Mouse (Mus musculus): Measurements from ENCODE around the gene Rsg1. TPM values are rescaled to one million over a fixed set of nuclear protein-coding genes. Genes with fewer than 3 reads are reported as not detected.
A peak's percentile ranks its signal among the peaks of the same experiment; 100 is the strongest.

The Rsg1 gene
- polyA plus RNA-seq, 1 experiment from 2014 or later, result 5.5 TPM

DNA sequence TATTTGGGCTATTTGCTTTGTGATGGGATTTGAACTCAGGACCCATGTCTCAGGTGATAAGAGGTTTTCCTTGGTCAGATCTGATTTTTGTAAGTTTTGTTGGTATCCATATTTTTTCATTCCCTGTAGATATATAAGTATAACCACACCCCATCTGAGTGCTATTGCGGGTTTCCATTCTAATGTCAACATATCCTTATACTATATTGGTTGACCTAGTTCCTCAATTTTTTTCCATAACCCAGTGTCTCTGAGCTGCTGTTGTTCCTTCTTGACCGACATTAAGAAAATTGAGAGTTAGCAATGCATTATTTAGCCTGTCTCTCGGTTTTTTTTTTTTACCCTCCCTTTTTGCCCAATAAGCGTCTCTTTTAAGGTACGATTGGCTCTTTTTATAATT lies 9.0 kb downstream of the Rsg1 start:
- Histone ChIP-seq H3K36me3 (ENCODE audit: control insufficient read depth, insufficient read depth, low read length) (0 out of 2 replicates have a peak, but pooled peaks cover 4% of the 10 kb centered on the region), H3K4me1 (ENCODE audit: control insufficient read depth, insufficient read depth, low read length) (no peaks in the 10 kb centered on the region), H3K4me2 (ENCODE audit: low read depth, low read length) (no peak overlapping the region), H3K4me3 (replicated peaks; ENCODE audit: low read length) (no peak overlapping the region), H3K9me3 (replicated peaks; ENCODE audit: control insufficient read depth, low read length) (no peaks in the 10 kb centered on the region), H3K27ac (ENCODE audit: low read length) (no peak overlapping the region), H3K9ac (ENCODE audit: low read length) (no peak overlapping the region), H3K27me3 (ENCODE audit: control insufficient read depth, insufficient read depth, low read length) (no peaks in the 10 kb centered on the region)
- no peak for ATAC-seq (ENCODE audit: insufficient read depth, low FRiP score)
- WGBS, result 90% methylated on average over 5 of the region's 5 CpGs

DNA sequence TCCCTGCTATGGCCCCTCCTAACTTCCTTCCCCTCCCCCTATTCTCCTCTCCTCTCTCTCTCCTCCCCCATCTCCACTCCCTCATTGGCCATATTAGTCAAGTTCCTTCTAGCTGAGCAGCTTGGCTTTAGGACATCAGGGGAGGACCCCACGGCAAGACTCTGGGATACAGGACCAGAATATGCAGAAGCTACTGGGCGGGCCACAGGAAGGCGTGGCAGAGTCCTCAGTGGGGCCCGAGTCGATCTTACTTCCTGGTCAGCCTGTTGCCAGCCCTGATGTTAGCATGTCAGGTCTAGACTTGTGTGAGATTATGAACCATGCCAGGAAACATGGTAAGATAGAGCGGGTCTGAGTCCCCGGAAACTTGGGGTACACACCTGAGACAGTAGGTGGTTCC lies 14.9 kb downstream of the Rsg1 start:
- no peaks in the 10 kb centered on the region for H3K36me3 ChIP-seq (ENCODE audit: control insufficient read depth, insufficient read depth, low read length)
- 65% methylated on average over 7 of the region's 7 CpGs for WGBS
- H3K4me1 ChIP-seq (ENCODE audit: control insufficient read depth, insufficient read depth, low read length), result no peaks in the 10 kb centered on the region
- no peak overlapping the region for H3K4me2 ChIP-seq (ENCODE audit: low read depth, low read length)
- H3K27me3 ChIP-seq (ENCODE audit: control insufficient read depth, insufficient read depth, low read length), result no peaks in the 10 kb centered on the region
- no peak overlapping the region for H3K27ac ChIP-seq (ENCODE audit: low read length)
- H3K4me3 ChIP-seq (replicated peaks; ENCODE audit: low read length), result no peak overlapping the region
- no peaks in the 10 kb centered on the region for H3K9me3 ChIP-seq (replicated peaks; ENCODE audit: control insufficient read depth, low read length)
- no peak overlapping the region for H3K9ac ChIP-seq (ENCODE audit: low read length)
- no peak for ATAC-seq (ENCODE audit: insufficient read depth, low FRiP score)

GRCm38 (mm10) chr4:141233196-141233595 lies 19.4 kb downstream of the Rsg1 start:
- H3K4me2 ChIP-seq (ENCODE audit: low read depth, low read length), result no peak overlapping the region
- no peaks in the 10 kb centered on the region for H3K9me3 ChIP-seq (replicated peaks; ENCODE audit: control insufficient read depth, low read length)
- 84% methylated on average over 4 of the region's 4 CpGs for WGBS
- no peak overlapping the region for H3K4me3 ChIP-seq (replicated peaks; ENCODE audit: low read length)
- H3K4me1 ChIP-seq (ENCODE audit: control insufficient read depth, insufficient read depth, low read length), result no peaks in the 10 kb centered on the region
- H3K36me3 ChIP-seq (ENCODE audit: control insufficient read depth, insufficient read depth, low read length), result no peaks in the 10 kb centered on the region
- H3K9ac ChIP-seq (ENCODE audit: low read length), result no peak overlapping the region
- no peak overlapping the region for H3K27ac ChIP-seq (ENCODE audit: low read length)
- H3K27me3 ChIP-seq (ENCODE audit: control insufficient read depth, insufficient read depth, low read length), result no peaks in the 10 kb centered on the region
- ATAC-seq (ENCODE audit: insufficient read depth, low FRiP score), result no peak

- Histone ChIP-seq H3K27ac (ENCODE audit: low read length) (no peak overlapping the region), H3K27me3 (ENCODE audit: control insufficient read depth, insufficient read depth, low read length) (no peaks in the 10 kb centered on the region), H3K9ac (ENCODE audit: low read length) (no peak overlapping the region), H3K4me3 (replicated peaks; ENCODE audit: low read length) (no peak overlapping the region), H3K4me2 (ENCODE audit: low read depth, low read length) (no peak overlapping the region), H3K4me1 (ENCODE audit: control insufficient read depth, insufficient read depth, low read length) (peaks cover 8% of the 10 kb centered on the region; the same call in 1 of the 2 replicates), H3K36me3 (ENCODE audit: control insufficient read depth, insufficient read depth, low read length) (no peaks in the 10 kb centered on the region), H3K9me3 (replicated peaks; ENCODE audit: control insufficient read depth, low read length) (no peaks in the 10 kb centered on the region)
- WGBS, result 72% methylated on average over 6 of the region's 6 CpGs
- no peak for ATAC-seq (ENCODE audit: insufficient read depth, low FRiP score)
Observed at GRCm38 (mm10) chr4:141235537-141236111, 21.9 kb downstream of the Rsg1 start.

DNA sequence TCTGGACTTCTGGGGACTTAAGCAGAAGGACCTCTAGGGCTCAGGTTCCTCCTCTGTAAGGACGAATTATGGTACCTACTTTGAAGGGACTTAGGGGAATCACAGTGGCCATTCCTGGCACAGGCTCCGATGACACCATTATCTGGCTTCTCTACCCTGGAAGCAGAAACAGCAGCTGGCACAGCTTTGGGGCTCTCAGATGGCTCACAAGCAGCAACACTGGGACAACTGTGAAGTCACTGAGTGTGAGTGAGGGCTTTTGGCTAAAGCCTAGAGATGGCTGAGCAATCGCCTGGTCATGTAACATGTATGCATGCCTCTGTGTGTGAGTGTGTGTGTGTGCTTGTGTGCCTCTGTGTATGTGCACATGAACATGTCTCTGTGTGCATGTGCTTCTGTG lies 23.1 kb downstream of the Rsg1 start:
- Histone ChIP-seq H3K36me3 (ENCODE audit: control insufficient read depth, insufficient read depth, low read length) (no peaks in the 10 kb centered on the region), H3K9ac (ENCODE audit: low read length) (no peak overlapping the region), H3K27me3 (ENCODE audit: control insufficient read depth, insufficient read depth, low read length) (no peaks in the 10 kb centered on the region), H3K4me2 (ENCODE audit: low read depth, low read length) (no peak overlapping the region), H3K4me3 (replicated peaks; ENCODE audit: low read length) (no peak overlapping the region), H3K27ac (ENCODE audit: low read length) (no peak overlapping the region), H3K9me3 (replicated peaks; ENCODE audit: control insufficient read depth, low read length) (no peaks in the 10 kb centered on the region), H3K4me1 (ENCODE audit: control insufficient read depth, insufficient read depth, low read length) (peaks cover 16% of the 10 kb centered on the region)
- no peak for ATAC-seq (ENCODE audit: insufficient read depth, low FRiP score)
- WGBS, result 71% methylated on average over 3 of the region's 3 CpGs

GRCm38 (mm10) chr4:141238492-141239387 lies 25.0 kb downstream of the Rsg1 start:
- WGBS, result 6% methylated on average over 20 of the region's 20 CpGs
- peak overlapping the region; percentile 65 for H3K9ac ChIP-seq (ENCODE audit: low read length)
- no peaks in the 10 kb centered on the region for H3K9me3 ChIP-seq (replicated peaks; ENCODE audit: control insufficient read depth, low read length)
- peaks cover 33% of the 10 kb centered on the region for H3K4me1 ChIP-seq (ENCODE audit: control insufficient read depth, insufficient read depth, low read length)
- no peak for ATAC-seq (ENCODE audit: insufficient read depth, low FRiP score)
- no peaks in the 10 kb centered on the region for H3K27me3 ChIP-seq (ENCODE audit: control insufficient read depth, insufficient read depth, low read length)
- no peaks in the 10 kb centered on the region for H3K36me3 ChIP-seq (ENCODE audit: control insufficient read depth, insufficient read depth, low read length)
- peak overlapping the region; percentile 85 for H3K4me2 ChIP-seq (ENCODE audit: low read depth, low read length)
- H3K4me3 ChIP-seq (replicated peaks; ENCODE audit: low read length), result peak overlapping the region; percentile 54
- H3K27ac ChIP-seq (ENCODE audit: low read length), result peak overlapping the region; percentile 80

DNA sequence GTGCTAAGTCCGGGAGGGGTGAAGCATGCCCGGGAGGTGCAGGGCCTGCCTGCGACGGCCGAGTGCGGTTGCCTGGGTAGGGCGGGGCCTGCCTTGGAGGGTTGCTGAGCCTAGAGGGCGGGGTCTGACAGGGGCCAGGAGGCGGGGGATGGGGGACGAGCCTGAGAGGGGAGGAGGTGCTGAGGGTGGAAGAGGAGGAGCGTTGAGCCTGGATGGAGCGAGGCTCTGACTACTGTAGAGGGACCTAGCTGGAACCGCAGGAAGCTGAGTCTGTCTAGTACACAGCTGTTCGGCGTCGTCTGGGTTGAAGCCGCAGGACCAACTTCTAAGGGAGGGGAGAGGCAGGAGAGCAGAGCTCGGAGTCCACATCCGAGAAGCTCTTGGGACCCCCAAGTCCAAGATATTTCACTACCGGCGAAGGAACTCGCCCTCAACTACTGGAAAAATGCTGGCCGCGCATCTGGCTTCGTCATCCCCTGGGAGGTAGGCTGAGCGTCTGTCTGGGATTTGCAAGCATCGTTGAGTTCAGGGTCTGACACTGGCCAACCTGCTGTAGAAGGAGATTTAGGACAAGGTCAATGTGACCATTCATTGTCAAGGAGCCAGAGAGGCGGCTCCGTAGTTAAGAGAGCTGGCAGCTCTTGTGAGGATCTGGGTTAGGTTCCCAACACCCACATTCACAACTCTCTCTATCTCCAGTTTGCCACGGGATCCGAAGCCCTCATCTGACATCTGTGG lies 25.8 kb downstream of the Rsg1 start, which contains the start of gene Arhgef19:
Gene Arhgef19 (plus strand): TSS at position 112 of the 738 bp plus-strand sequence.
- no peaks in the 10 kb centered on the region for H3K9me3 ChIP-seq (replicated peaks; ENCODE audit: control insufficient read depth, low read length)
- peak within 1 kb of the TSS; percentile 80 for H3K27ac ChIP-seq (ENCODE audit: low read length)
- ATAC-seq (ENCODE audit: insufficient read depth, low FRiP score), result peak; percentile 91
- under 1% methylated on average over 31 of the region's 31 CpGs for WGBS
- no peaks in the 10 kb centered on the region for H3K36me3 ChIP-seq (ENCODE audit: control insufficient read depth, insufficient read depth, low read length)
- peak within 1 kb of the TSS; percentile 68 for H3K9ac ChIP-seq (ENCODE audit: low read length)
- H3K4me2 ChIP-seq (ENCODE audit: low read depth, low read length), result peak within 1 kb of the TSS; percentile 85
- peaks cover 41% of the 10 kb centered on the region for H3K4me1 ChIP-seq (ENCODE audit: control insufficient read depth, insufficient read depth, low read length)
- H3K27me3 ChIP-seq (ENCODE audit: control insufficient read depth, insufficient read depth, low read length), result no peaks in the 10 kb centered on the region
- peak within 1 kb of the TSS; percentile 54 for H3K4me3 ChIP-seq (replicated peaks; ENCODE audit: low read length)

DNA sequence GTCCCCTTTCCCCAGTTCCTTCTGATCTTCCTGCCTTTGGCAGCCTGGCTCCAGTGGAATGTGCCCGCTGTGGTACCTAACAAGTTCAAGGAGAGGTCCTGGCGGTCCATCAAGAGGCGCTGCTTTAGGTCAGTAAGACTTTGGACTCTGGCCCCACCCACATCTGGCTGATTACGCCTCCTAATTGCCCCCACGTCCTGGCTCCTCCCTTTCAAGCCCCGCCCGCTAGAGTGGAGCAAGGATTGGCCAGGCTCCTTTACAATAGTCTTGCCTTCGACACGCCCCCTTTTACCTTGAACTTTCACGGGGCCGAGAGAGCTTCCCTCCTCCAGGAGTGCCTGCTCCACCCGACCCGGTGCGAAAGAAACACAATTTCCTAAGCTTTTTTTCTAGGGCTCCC lies 26.9 kb downstream of the Rsg1 start:
- 4% methylated on average over 14 of the region's 14 CpGs for WGBS
- peaks cover 52% of the 10 kb centered on the region for H3K4me1 ChIP-seq (ENCODE audit: control insufficient read depth, insufficient read depth, low read length)
- H3K9ac ChIP-seq (ENCODE audit: low read length), result peak overlapping the region; percentile 54

DNA sequence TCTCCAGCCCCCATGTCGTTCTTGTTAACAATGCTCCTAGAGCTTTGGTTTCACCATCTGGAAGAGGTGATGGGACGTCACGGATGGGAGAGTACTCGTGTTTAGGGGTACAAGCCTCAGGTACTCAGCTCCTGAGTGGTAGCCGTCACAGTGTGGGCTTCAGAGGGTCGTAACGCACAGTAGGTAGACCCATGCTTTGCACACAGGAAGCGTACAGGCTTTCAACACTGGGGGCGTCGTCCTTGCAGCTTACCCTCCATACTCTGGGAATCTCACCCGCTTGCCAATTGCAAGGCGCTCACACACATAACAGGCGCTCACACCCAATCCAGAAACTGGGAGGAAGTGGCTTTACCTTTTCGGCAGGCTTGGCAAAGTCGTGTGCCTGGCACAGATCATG lies 28.1 kb downstream of the Rsg1 start:
- Histone ChIP-seq H3K27me3 (ENCODE audit: control insufficient read depth, insufficient read depth, low read length) (no peaks in the 10 kb centered on the region), H3K36me3 (ENCODE audit: control insufficient read depth, insufficient read depth, low read length) (no peaks in the 10 kb centered on the region), H3K4me1 (ENCODE audit: control insufficient read depth, insufficient read depth, low read length) (peaks cover 64% of the 10 kb centered on the region), H3K4me2 (ENCODE audit: low read depth, low read length) (peak overlapping the region; percentile 51), H3K9ac (ENCODE audit: low read length) (peak overlapping the region; percentile 73; the same call in 1 of the 2 replicates), H3K9me3 (replicated peaks; ENCODE audit: control insufficient read depth, low read length) (no peaks in the 10 kb centered on the region), H3K4me3 (replicated peaks; ENCODE audit: low read length) (peak overlapping the region; percentile 47), H3K27ac (ENCODE audit: low read length) (peak overlapping the region; percentile 87)
- WGBS, result 34% methylated on average over 15 of the region's 15 CpGs
- ATAC-seq (ENCODE audit: insufficient read depth, low FRiP score), result no peak

More for the DNA sequence above, 26.9 kb downstream of the Rsg1 start:
- Histone ChIP-seq H3K9me3 (replicated peaks; ENCODE audit: control insufficient read depth, low read length) (no peaks in the 10 kb centered on the region), H3K27ac (ENCODE audit: low read length) (peak overlapping the region; percentile 87), H3K4me2 (ENCODE audit: low read depth, low read length) (peak overlapping the region; percentile 85), H3K4me3 (replicated peaks; ENCODE audit: low read length) (peak overlapping the region; percentile 54), H3K27me3 (ENCODE audit: control insufficient read depth, insufficient read depth, low read length) (no peaks in the 10 kb centered on the region), H3K36me3 (ENCODE audit: control insufficient read depth, insufficient read depth, low read length) (no peaks in the 10 kb centered on the region)
- ATAC-seq (ENCODE audit: insufficient read depth, low FRiP score), result peak; percentile 41

Measured in stomach, embryonic 16.5 days (tissue).